Mouse (Mus musculus): ENCODE data around the gene Krtap5-5. TPM values are rescaled to one million over a fixed set of nuclear protein-coding genes. Genes with fewer than 3 reads are reported as not detected.

The Krtap5-5 gene
- total RNA-seq, 2 experiments from 2014 or later = not detected

Other genes with a start within 250 kb of the Krtap5-5 start
- 10 to 100 TPM; 40.2 to 43.7 TPM for gene Mob2, start 168.9 kb downstream of the Krtap5-5 start, total RNA-seq (2021)
- gene Dusp8, start 134.1 kb downstream of the Krtap5-5 start, total RNA-seq (2021) = 10 to 100 TPM; 32.5 to 43.4 TPM
- not detected for gene Gm45618, start 109.2 kb downstream of the Krtap5-5 start, total RNA-seq (2021)
- not detected for gene Gm39115, start 93.9 kb downstream of the Krtap5-5 start, total RNA-seq (2021)
- not detected for gene Gm45337, start 85.4 kb downstream of the Krtap5-5 start, total RNA-seq (2021)
- gene Gm29735, start 72.9 kb downstream of the Krtap5-5 start, total RNA-seq (2021) = not detected
- gene Gm4553, start 64.2 kb downstream of the Krtap5-5 start, total RNA-seq (2021) = not detected
- not detected for gene Krtap5-2, start 54.0 kb downstream of the Krtap5-5 start, total RNA-seq (2021)
- not detected for gene Gm10153, start 39.6 kb downstream of the Krtap5-5 start, total RNA-seq (2021)
- gene Krtap5-3, start 28.6 kb downstream of the Krtap5-5 start, total RNA-seq (2021) = not detected
- not detected for gene Gm7579, start 18.1 kb downstream of the Krtap5-5 start, total RNA-seq (2021)
- gene Gm40460, start 11.1 kb upstream of the Krtap5-5 start, total RNA-seq (2021) = not detected
- not detected for gene Gm2431, start 28.4 kb upstream of the Krtap5-5 start, total RNA-seq (2021)
- gene Gm4559, start 44.4 kb upstream of the Krtap5-5 start, total RNA-seq (2021) = not detected
- gene Krtap5-1, start 67.1 kb upstream of the Krtap5-5 start, total RNA-seq (2021) = not detected
- gene Krtap5-4, start 73.6 kb upstream of the Krtap5-5 start, total RNA-seq (2021) = not detected
- 1 to 10 TPM; 2.8 to 6.8 TPM for gene Ifitm10, start 143.8 kb upstream of the Krtap5-5 start, total RNA-seq (2021)
- 1 to 10 TPM; 3.9 to 9.2 TPM for gene Gm49369, start 152.7 kb upstream of the Krtap5-5 start, total RNA-seq (2021)
- gene Ctsd, start 158.1 kb upstream of the Krtap5-5 start, total RNA-seq (2021) = 100 to 1,000 TPM; 330 to 388 TPM
- gene Syt8, start 204.9 kb upstream of the Krtap5-5 start, total RNA-seq (2021) = not detected
- over 10,000 TPM; 17,613 to 18,280 TPM for gene Tnni2, start 211.8 kb upstream of the Krtap5-5 start, total RNA-seq (2021)
- gene Lsp1, start 230.8 kb upstream of the Krtap5-5 start, total RNA-seq (2021) = 10 to 100 TPM; 37.2 to 75.3 TPM

All from gastrocnemius, postnatal 36 days (tissue).